16 mouse cellular contexts compared by ENCODE assay signal in genomic region chrX:109047773-109048172, GRCm38 (mm10). TPM values are rescaled to one million over a fixed set of nuclear protein-coding genes. Genes with fewer than 3 reads are reported as not detected.
A peak's percentile ranks its signal among the peaks of the same experiment; 100 is the strongest.
DNase-seq lines count a peak whose midpoint lies in the region; TF ChIP-seq lines count a peak whose summit lies in the region.
"Had no signal": no experiment of that assay in that cellular context is flagged by ENCODE, and none has a peak within 500 bp of the region (broad histone marks: within the 10 kb centered on the region; RNA-seq: fewer than 3 reads in every experiment).

No protein-coding gene starts in this region.

- H3K9me3 ChIP-seq in MEL (replicated peaks; ENCODE audit: insufficient read depth, low read length), result no peaks in the 10 kb centered on the region
- H3K9me3 ChIP-seq: G1E had no signal

- peak; percentile 30 to 32; a peak in 2 of 4 replicates for TF ChIP-seq EP300 in MEL (IDR thresholded peaks at IDR 0.05; ENCODE audit: low read depth in 1 of 2, low read length in 2 of 2)

- H3K4me3 ChIP-seq in MEL (ENCODE audit: control insufficient read depth in 1 of 2, insufficient read depth in 1 of 2, low read depth in 2 of 2, low read length in 2 of 2), result no peak overlapping the region

- DNase-seq in MEL (ENCODE audit: low read depth, low spot score), result no peak
- DNase-seq in spleen, postnatal 4 days (ENCODE audit: low spot score in 2 of 2), result no peak
- DNase-seq: adrenal gland, adult 2 months; adrenal gland, adult 8-10 months; adrenal gland, postnatal 10 days; adrenal gland, postnatal 14 days; adrenal gland, postnatal 25 days; adrenal gland, postnatal 36 days; B cell, adult 2 months; cerebellum, adult 11 months; cerebellum, adult 11-12 months; cerebellum, adult 18-20 months; cerebellum, adult 2 months; cerebellum, adult 8-10 months had no signal

- TF ChIP-seq POLR2A in MEL (IDR thresholded peaks at IDR 0.05; ENCODE audit: control insufficient read depth in 1 of 2, insufficient read depth in 1 of 2, low read depth in 1 of 2, low read length in 2 of 2, poor library complexity in 1 of 2), result no peak

- TF ChIP-seq CTCF in MEL (IDR thresholded peaks at IDR 0.05 in 2 of 3, conservative IDR thresholded peaks at IDR 0.05 in 1 of 3; ENCODE audit: control insufficient read depth in 1 of 3, insufficient read depth in 1 of 3, low read depth in 2 of 3, low read length in 3 of 3, poor library complexity in 1 of 3, severe bottlenecking in 1 of 3), result no peak

- H3K27ac ChIP-seq in MEL (ENCODE audit: control insufficient read depth, low read depth, low read length), result no peak overlapping the region

- 0 out of 4 replicates have a peak, but pooled peaks cover 0 to 2% of the 10 kb centered on the region in 2 experiments for H3K36me3 ChIP-seq in MEL (ENCODE audit: control insufficient read depth in 1 of 2, insufficient read depth in 2 of 2, low read length in 2 of 2)
- H3K36me3 ChIP-seq: G1E had no signal

- H3K79me2 ChIP-seq in MEL (ENCODE audit: control insufficient read depth, insufficient read depth, low read length, poor library complexity), result no peaks in the 10 kb centered on the region

- H3K9ac ChIP-seq in MEL (ENCODE audit: control insufficient read depth, low read depth, low read length, poor library complexity, severe bottlenecking), result no peak overlapping the region

- no peaks in the 10 kb centered on the region for H3K27me3 ChIP-seq in MEL (ENCODE audit: control insufficient read depth in 1 of 2, insufficient read depth in 2 of 2, low read length in 2 of 2)
- H3K27me3 ChIP-seq: CH12.LX had no signal

- H3K4me1 ChIP-seq in MEL (ENCODE audit: control insufficient read depth in 1 of 2, insufficient read depth in 2 of 2, low read length in 2 of 2), result 0 out of 4 replicates have a peak, but pooled peaks cover 0 to 2% of the 10 kb centered on the region in 2 experiments

- no peak for TF ChIP-seq RAD21 in MEL (IDR thresholded peaks at IDR 0.05; ENCODE audit: low read depth, low read length)

TF ChIP-seq in MEL, 35 proteins besides CTCF, POLR2A, EP300 and RAD21:
- no peak for TF ChIP-seq MXI1 (IDR thresholded peaks at IDR 0.05; ENCODE audit: low read depth, low read length)
- no peak for TF ChIP-seq NRF1 (IDR thresholded peaks at IDR 0.05; ENCODE audit: insufficient read depth, low read depth, low read length, poor library complexity, severe bottlenecking)
- 0 out of 2 replicates have a peak, but pooled peaks have one; percentile 16 for TF ChIP-seq ETS1 (IDR thresholded peaks at IDR 0.05; ENCODE audit: low read depth, low read length)
- TF ChIP-seq TCF12 (IDR thresholded peaks at IDR 0.05; ENCODE audit: low read depth, low read length), result 0 out of 2 replicates have a peak, but pooled peaks have one; percentile 14
- no peak for TF ChIP-seq BHLHE40 (IDR thresholded peaks at IDR 0.05; ENCODE audit: borderline replicate concordance, low read depth, low read length)
- TF ChIP-seq MAFK (IDR thresholded peaks at IDR 0.05; ENCODE audit: borderline replicate concordance, low read depth, low read length), result no peak
- TF ChIP-seq RCOR1 (IDR thresholded peaks at IDR 0.05; ENCODE audit: low read depth, low read length), result peak; percentile 79
- TF ChIP-seq ZMIZ1 (IDR thresholded peaks at IDR 0.05; ENCODE audit: low read depth, low read length), result no peak
- no peak for TF ChIP-seq ZNF384 (IDR thresholded peaks at IDR 0.05; ENCODE audit: low read depth, low read length)
- TF ChIP-seq GATA1 (IDR thresholded peaks at IDR 0.05; ENCODE audit: low read depth, low read length), result peak; percentile 66
- no peak for TF ChIP-seq UBTF (IDR thresholded peaks at IDR 0.05; ENCODE audit: borderline replicate concordance, insufficient read depth, low read depth, low read length)
- TF ChIP-seq MEF2A (IDR thresholded peaks at IDR 0.05; ENCODE audit: extremely low read depth, insufficient replicate concordance, low read depth, low read length, poor library complexity, severe bottlenecking), result peak; percentile 62; the same call in 1 of the 2 replicates

RNA-seq across cellular contexts. Expression of gene Hmgn5, which starts 34.6 kb away (rescaled TPM):
- total RNA-seq in MEL (2012; rRNA removed), result 9.8 and 13.8 TPM in 2 replicates
- 100 to 1,000 TPM; 102 to 164 TPM for polyA plus RNA-seq in MEL (2012; ENCODE audit: insufficient read depth in 1 of 2, insufficient read length in 2 of 2, low read depth in 1 of 2, low replicate concordance in 2 of 2, missing spikeins in 1 of 2)

RNA-seq across cellular contexts. Expression of gene Sh3bgrl, which starts 47.4 kb away (rescaled TPM):
- 79.7 and 83.6 TPM in 2 replicates for total RNA-seq in MEL (2012; rRNA removed)
- 100 to 1,000 TPM in 1 of 2 experiments, 10 to 100 TPM in 1; 50.5 to 126 TPM for polyA plus RNA-seq in MEL (2012; ENCODE audit: insufficient read depth in 1 of 2, insufficient read length in 2 of 2, low read depth in 1 of 2, low replicate concordance in 2 of 2, missing spikeins in 1 of 2)
